Mouse (Mus musculus): ENCODE measurements around the gene Klhl9.

Klhl9 gene

GRCm38 (mm10) chr4:88714281-88714680, 8.0 kb downstream of the Klhl9 start:
- DNase-seq, result no peak

DNA sequence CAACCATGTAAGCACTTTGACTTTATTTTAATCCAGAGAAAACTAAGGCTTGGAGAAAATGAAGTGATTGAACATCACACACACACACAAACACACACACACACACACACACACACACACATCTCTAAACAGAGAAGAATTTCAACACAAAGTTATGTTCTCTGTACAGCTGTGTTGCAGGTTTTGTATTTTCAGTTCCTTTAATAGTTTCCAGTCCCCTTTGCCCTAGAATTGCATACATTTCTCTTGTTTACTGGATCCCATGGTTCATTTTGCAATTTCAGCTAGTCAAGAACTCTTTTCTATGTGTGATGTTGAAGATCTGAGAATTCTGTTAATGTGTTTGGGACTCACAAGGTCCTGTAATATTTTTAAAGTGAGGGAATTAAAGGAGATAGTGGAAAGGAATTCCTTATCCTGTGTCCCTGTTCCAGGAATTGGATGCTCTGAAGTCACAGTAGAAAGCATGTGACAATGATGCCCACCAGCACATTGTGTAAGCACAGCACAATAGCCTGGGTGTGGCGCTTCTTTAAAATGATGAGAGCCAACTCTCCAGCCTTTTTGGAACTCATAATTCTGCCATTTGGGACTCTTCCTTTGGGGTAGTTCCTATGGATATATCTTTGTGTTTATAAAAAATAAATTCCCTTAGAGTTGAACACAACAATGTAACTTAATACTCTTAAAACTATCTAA, 15.0 kb downstream of the Klhl9 start:
- no peak for DNase-seq

- no peak for DNase-seq
Observed at GRCm38 (mm10) chr4:88705924-88706323, 16.3 kb downstream of the Klhl9 start.

DNA sequence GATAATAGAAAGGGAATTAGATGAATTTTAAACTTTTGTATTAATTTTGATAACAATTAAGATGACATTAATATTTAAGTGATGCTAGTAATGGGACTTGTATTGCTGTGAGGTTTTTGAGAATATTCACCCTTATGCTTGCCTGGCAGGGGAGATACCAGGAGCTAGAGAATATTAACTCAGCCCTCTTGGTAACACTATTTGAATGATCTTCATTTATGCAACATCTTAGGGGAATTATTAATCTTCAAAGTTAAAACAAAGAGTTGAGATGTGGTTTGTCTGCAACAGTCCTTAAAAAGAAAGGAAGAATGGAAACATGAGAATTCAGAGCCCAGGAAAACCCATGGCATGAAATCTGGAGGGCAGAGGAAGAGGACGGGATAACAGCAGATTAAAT, 23.0 kb downstream of the Klhl9 start:
- no peak for DNase-seq

GRCm38 (mm10) chr4:88698781-88699180, 23.5 kb downstream of the Klhl9 start:
- no peak for DNase-seq

GRCm38 (mm10) chr4:88697753-88698152, 24.5 kb downstream of the Klhl9 start:
- no peak for DNase-seq

- DNase-seq, result no peak
Observed at GRCm38 (mm10) chr4:88697108-88697507, 25.2 kb downstream of the Klhl9 start.

GRCm38 (mm10) chr4:88696237-88696884, 25.9 kb downstream of the Klhl9 start:
- DNase-seq, result peak; percentile 75

DNA sequence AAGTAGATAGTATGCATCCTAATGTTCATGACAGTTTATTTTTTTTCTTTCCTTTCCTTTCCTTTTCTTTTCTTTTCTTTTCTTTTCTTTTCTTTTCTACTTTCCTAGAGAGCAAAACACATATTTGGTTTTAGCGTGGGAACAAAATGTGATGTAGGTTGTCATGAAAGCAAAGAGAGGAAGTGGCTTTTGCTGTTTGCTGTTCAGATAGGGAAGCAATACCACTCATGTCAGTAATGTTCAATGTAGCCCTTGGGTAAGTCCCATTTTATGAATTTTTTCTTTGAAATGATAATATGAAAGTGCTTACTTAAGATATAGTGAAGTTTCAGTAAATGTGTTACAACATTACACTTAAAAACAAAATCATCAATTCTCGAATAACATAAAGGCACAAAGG, 28.9 kb downstream of the Klhl9 start:
- no peak for DNase-seq

- no peak for DNase-seq
Observed at GRCm38 (mm10) chr4:88692537-88692936, 29.7 kb downstream of the Klhl9 start.

DNA sequence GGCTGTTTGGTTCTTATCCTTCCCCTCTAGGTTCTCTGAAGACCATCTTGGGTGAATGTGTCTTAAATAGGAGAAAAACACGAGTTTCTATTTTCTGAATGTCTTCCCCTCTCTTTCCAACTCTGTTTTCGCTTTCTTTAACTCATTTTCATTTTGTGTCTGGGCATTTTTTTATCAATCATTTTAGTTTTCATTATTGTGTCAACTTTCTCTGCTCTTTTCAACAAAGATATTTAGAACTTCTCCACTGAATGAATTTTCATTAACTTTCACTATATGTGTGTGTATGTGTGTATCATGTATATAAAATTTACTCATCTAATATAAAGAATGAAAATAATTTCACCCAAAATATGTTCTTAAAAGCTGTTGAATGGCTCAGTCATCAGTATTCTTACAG, 31.0 kb downstream of the Klhl9 start, which contains the start of gene Ifnab:
Gene Ifnab (minus strand): TSS at position 101 of the 400 bp plus-strand sequence.
- DNase-seq, result no peak

GRCm38 (mm10) chr4:88683812-88684211, 38.5 kb downstream of the Klhl9 start, which contains the start of gene Ifna2:
Gene Ifna2 (minus strand): TSS chr4:88683912.
- DNase-seq, result no peak

DNA sequence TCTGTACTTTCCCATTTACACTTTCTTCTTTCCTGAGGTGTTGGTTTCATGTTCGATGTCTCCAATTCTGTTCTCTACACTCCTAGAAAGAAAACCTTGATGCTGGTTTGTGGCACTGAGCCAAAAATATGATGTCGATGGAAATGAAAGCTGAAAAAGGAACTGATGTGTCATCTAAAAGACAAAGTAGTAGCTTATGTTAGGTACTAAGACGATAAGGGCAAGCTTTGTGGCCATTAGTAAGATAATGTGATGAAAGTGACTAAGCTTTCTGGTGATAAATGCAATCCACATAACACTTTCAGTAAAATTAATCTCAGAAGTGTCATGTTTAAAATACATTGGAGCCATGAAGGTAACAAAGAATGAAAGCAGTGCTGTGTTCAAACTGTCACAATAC, 40.9 kb downstream of the Klhl9 start:
- no peak for DNase-seq

- DNase-seq, result peak; percentile 10
Observed at GRCm38 (mm10) chr4:88680362-88680761, 41.9 kb downstream of the Klhl9 start.

DNA sequence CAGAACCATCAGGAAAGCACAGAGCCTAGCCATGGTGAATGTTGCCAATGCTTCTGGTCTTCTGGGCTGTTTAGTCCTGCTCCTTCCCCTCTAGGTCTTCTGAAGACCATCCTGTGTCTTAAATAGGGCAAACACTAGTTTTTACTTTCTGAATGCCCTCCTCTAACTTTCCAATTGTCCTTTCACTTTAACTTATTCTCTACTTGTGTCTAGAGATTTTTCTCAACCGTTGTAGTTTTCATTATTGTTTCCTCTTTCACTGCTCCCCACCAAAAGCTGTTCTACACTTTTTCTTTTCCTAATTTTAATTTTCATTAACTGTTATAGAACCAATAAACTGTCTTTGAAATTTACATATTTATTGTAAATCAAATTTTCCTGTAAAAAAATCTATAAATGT, 45.4 kb downstream of the Klhl9 start, which contains the start of gene Ifna16:
Gene Ifna16 (minus strand): TSS at position 101 of the 400 bp plus-strand sequence.
- no peak for DNase-seq
